Mouse (Mus musculus) kidney, adult 2 months (tissue): ENCODE measurements around the gene Abcc12.
A peak's percentile ranks its signal among the peaks of the same experiment; 100 is the strongest.

Experiments used
- CTCF ChIP-seq: fragments of 200-500 bp; conservative IDR thresholded peaks from 2 replicates; pipeline ENCODE4 v1.5.1; 2011; ENCODE audit warnings: low read depth, mild to moderate bottlenecking, control low read depth, low read length, moderate library complexity, mixed read lengths; ENCODE audit not compliant: insufficient read depth, insufficient read length
- POLR2A ChIP-seq: fragments of 200-500 bp; IDR thresholded peaks from one replicate; pipeline ENCODE4 v1.6.1; 2011; ENCODE audit warnings: low read depth, low read length, control low read depth

DNA sequence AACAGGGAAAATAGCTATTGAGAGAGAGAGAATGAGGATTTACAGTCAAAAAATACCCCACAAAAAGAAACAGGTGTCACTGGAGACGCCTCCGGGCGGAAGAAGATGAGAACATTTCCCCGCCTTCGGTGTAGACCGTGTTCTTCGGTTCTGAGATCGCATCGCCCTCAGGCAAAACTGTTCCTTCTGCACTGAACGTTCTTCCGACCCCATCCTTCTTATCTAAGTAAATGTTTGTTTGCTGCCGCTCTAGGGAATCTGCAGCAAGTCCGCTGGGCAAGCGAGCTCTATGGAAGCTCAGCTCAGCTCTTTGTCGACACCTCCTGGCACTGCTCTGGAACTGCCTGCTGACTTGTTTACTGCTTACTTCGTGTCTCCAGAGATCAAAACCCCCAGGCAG lies 5.0 kb upstream of the Abcc12 start:
- no peak for TF ChIP-seq POLR2A
- TF ChIP-seq CTCF = peak; percentile 97
